Mouse (Mus musculus) MEL-GATA-1-ER (cell line): ENCODE results near the gene Cdk4.
A peak's percentile ranks its signal among the peaks of the same experiment; 100 is the strongest.
"Not testable (repeated sequence)": the region's sequence is repeated elsewhere in the genome, so short reads cannot be mapped to it uniquely, and the experiment has no call there.

Experiments used
- DNase-seq: peaks from one replicate; pipeline ENCODE4 v3.0.0-alpha.2; 2012; ENCODE audit warnings: low read depth; ENCODE audit errors: extremely low read depth

Gene Cdk4

DNA sequence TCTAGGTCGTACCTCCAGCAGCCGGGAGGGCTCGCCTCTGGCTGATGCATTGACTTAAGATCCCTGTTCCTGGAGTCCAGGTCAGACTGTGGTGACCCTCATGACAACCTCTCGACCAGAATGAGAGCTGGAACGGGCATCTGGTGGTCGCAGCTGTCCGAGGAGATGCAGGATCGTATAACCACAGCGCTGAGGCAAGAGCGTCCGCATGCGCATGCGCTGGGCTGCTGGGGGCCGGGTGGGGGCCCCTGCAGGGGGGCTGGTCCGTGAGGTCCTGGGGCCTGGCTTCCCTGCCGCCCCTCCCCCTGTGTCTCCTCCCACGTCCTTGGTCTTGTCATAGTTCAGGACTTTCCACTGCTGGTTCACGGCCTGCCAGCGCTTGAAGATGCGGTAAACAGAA lies 6.8 kb upstream of the Cdk4 start:
- no peak for DNase-seq

DNA sequence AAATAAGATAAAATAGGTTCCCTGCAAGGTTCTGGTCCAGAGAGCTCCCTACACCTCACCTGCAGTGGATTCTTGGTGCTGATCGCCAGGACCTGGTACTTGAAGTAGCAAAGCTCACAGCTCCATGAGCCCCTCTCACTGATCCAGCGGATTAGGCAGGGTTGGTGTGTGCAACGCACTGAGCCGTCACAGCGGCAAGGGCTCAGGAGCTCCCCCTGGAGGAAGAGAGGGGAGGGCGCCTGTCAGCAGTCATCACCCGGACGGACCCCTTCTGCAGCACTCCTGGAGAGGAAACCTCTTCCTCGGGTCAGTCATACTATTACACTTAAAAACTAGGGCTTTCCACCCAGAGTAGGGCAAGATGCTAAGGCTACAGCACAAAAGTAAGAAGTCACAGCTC lies 5.2 kb upstream of the Cdk4 start:
- DNase-seq, result no peak

DNA sequence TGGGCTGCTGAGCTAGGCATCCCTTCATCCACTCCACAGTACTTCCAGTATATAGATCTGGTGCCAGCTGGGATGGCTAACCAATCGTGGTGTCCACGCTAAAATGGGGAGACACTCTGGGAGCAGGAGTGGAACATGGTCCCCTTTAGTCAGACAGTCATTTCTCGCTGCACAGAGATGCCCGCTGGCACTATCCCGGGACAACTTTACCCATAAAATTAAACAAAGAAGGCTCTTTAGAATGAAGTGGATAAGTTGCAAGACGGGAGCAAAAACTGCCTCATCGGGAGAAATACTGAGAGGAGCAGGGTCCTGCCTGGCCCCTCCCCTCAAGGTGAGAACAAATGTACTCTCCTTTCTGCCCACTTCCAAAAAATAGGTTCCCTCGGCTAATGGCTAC lies 4.6 kb upstream of the Cdk4 start:
- DNase-seq, result no peak

DNA sequence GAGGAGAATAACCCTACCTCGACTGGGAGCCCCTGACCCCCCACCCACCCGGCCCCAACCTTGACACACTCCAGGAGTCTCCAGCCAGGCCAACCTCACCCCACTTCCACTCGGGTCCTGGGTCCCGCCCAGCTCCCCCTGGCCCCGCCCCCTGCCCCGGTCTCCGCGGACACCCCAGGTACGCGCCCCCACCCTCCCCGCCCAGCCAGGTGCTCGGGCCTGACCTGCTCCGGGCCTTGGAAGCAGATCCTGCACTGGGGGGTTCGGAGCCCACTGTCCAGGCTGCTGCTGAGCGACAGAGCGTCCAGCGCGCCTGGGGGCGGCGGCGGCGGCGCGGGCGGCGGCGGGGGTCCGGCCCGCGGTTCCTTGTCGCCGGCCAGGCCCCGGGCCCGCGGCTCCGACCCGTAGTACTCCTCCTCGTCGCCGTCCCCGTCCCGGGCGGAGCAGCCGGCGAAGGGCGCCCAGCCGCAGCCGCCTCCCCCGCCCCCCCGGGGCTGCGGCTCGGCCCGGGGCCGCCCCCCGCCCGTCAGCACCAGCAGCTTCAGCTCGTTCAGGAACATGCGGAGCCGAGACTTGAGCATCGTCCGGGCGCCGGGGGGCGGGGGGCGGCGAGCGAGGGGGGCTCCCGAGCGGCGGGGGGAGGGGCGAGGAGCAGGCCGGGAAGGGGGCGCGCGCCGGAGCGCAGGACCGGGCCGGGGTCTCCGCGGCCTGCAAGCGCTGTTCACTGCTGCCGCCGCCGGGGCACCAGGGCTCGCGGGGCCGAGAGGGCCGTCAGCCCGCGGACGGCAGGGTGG lies 4.0 kb upstream of the Cdk4 start:
- no peak for DNase-seq

DNA sequence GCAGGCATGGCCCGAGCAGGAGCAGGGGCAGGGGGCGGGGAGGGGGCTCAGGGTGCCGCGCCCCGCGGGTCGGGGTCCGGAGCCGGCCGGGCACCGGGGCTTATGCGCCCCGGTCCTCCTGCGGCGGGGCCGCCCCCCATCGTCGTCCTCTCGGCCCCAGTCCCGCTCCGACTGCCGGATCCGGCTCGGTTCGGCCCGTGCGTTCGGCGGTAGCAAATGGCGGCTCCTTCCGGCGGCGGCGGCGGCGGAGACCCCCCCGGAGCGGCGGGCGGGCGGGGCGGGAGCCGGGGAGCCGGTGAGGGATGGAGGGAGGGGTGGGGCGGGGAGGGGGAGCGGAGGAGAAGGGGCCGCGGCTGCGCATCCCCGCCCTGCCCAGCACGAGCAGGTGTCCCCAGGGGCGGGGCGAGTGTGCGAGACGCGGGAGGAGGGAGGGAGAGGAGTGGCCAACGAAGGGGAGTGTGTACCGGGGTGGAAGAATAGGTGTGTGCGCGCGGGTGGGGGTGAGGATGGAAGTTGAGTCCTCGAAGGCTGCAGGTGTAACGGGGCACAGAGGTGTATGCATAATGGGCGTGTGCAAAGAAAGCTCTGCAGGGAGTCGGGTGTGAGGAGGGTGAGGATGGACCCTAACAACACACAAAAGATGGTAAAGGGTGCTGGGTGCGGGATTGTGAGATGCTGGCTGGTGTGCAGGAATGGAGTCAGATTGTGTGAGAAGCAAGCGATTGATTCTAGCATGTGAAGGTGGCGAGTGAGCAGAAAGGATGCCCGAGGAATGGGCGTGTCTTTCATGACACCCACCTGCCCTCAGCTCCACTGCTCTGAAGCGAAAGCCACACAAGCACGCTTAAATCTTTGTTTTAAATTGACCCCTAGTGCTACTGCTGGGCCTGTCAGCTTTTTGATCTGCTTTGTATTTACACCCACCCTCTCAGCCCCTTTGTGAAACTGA lies 3.1 kb upstream of the Cdk4 start, which contains the start of gene March9:
Gene March9 (minus strand): TSS at position 217 of the 949 bp plus-strand sequence.
- no peak for DNase-seq

DNA sequence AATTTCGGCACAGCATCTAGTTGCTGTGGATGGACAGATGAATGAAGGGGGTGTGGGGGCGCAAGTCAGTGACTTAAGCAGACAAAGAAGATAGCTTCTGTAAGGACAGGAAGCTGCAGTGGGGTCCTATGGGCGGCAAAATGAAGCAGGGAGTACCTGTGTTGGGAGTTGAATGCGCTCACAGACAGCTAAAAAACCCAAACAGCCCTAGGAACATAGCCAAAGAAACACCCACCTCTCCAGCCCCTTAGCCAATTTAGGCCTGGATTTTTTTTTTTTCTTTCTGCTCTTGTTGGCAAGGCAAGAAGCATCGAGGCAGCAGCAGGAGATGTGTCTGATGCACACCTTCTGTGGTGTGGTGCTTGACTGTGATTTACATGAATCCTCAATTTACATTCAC lies 2.2 kb upstream of the Cdk4 start:
- no peak for DNase-seq

DNA sequence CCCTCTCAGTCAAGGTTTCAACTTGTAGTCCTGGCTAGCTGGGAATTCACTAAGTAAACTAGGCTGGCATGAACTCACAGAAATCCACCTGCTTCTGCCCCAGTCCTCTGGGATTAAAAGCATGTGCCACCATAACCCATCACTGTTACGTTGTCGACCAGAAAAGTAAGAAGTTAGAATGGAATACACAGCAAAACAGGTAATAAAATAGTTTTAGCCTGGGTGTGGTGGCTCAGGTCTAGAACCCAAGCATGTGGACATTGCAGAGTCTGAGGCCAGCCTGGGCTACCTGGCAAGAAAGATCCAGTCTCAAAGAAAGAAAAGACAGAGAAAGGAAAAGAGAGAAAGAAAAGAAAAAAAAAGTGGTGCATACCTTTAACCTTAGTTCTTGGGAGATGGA lies 1.8 kb upstream of the Cdk4 start:
- no peak for DNase-seq

DNA sequence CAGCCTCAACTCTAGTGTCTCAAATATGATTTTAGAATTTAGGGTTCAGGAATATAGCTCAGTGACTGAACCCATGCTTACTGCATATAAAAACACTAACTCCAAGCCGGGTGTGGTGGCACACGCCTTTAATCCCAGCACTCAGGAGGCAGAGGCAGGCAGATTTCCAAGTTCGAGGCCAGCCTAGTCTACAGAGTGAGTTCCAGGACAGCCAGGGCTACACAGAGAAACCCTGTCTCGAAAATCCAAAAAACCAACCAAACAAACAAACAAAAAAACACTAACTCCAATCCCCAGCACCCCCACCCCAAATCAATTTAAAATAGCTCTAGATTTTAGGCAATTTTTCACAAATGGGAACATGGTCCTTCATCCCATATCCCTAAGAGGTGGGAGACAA lies 1.2 kb upstream of the Cdk4 start:
- DNase-seq, result not testable (repeated sequence)

DNA sequence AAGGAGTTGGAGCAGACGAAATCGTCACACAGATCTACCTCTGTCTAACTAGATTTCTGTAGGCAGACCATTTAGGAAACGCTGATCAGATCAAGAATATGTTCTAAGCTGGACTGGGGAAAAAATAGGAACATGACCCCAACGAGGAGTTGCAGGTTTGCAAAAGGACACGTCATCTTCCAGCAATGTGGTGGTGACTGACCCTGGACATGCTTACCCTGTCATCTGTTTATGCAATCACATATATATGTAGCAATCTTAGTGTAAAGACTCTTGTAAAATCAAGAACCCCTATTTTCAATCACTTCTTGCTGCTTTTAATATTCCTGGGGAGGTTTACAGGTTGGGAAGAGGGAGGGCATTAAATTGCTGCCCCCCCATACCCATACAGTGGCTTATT lies 831 bp upstream of the Cdk4 start:
- DNase-seq, result no peak

DNA sequence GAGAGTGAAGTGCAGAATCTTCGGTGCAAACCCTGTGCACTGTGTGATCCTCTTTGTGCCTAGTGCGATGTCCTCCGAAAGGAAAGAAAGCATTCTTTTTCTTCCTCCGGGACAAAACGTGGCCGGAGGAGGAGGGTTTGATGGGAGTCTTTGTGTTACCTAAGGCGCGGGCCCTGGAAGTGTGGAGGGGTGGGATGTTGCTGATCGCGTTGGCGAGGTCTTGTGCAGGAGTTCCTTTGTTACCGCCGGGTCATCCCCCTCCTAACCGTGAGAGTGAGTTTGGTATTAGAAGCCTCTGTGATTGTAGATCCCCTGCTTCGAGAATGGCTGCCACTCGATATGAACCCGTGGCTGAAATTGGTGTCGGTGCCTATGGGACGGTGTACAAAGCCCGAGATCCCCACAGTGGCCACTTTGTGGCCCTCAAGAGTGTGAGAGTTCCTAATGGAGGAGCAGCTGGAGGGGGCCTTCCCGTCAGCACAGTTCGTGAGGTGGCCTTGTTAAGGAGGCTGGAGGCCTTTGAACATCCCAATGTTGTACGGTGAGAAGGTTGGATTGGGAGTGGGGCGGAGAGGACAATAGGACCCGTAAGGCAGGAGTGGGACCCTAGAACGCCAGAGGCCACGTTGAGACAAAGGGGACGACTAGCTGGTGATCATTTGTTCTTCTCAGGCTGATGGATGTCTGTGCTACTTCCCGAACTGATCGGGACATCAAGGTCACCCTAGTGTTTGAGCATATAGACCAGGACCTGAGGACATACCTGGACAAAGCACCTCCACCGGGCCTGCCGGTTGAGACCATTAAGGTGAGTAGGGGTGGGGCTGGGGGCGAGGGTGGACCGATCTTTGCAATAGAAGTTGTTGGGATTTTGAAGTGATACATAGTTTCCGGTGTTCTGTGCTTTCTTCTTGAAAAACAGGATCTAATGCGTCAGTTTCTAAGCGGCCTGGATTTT lies 858 bp downstream of the Cdk4 start:
- no peak for DNase-seq

DNA sequence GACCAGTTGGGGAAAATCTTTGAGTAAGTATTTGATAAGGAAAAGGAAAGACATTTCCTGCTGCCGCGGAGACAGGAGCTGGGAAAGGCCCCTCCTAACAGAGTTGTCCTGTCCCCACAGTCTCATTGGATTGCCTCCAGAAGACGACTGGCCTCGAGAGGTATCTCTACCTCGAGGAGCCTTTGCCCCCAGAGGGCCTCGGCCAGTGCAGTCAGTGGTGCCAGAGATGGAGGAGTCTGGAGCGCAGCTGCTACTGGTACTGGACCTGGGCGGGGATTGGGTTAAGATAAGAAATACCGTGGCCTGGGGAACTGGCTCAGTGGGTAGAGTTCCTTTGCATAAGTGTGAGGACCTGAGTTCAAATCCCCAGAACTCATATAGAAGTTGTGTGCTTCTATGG lies 2.6 kb downstream of the Cdk4 start:
- DNase-seq, result no peak

DNA sequence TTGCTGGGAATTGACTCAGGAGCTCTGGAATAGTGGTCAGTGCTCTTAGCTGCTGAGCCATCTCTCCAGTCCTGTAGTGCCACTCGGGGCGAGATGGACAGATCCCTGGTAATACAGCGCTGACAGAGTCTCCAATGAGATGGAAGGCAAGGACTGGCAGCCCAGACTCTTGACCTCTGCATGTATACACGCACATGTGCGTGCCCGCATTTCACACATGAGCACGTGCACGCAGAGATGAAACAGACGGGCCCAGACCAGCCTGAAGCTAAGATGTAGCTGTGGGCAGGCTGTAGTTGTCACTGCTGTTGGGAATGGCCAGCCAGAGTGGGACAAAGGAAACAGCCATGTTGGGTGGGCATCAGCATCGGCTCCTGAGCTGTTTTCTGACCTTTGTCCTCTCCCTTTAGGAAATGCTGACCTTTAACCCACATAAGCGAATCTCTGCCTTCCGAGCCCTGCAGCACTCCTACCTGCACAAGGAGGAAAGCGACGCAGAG lies 3.2 kb downstream of the Cdk4 start:
- no peak for DNase-seq

DNA sequence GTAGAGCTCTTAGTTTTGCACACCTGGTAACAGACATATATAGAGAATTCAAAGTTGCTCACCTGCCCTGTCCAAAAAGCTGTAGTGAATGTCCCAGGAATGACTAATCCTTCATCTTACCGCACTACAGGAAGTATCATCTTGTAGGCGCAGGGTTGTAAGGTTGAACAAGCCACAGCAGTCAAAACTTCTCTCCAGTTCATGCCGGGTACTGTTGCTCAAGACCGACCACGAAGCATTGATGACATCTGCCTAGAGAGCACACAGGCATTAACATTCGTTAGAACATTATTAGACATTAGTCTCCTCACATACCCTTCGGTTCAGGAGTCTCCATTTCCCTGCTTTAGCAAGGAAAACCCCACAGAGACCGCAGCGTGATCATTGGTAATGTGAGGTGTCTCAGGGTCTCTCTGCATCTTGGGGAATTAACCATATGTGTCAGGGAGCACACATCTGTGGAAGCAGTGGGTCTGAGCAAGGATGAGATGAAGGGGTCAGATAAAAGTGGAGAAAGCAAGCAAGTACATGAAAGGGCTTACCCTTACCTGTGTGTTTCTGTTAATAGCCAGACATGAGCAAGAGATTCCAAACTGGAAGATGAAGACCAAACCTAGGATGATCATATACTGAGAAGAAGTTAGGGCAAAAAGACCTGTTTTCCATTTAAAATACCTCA lies 5.2 kb downstream of the Cdk4 start:
- DNase-seq, result no peak

DNA sequence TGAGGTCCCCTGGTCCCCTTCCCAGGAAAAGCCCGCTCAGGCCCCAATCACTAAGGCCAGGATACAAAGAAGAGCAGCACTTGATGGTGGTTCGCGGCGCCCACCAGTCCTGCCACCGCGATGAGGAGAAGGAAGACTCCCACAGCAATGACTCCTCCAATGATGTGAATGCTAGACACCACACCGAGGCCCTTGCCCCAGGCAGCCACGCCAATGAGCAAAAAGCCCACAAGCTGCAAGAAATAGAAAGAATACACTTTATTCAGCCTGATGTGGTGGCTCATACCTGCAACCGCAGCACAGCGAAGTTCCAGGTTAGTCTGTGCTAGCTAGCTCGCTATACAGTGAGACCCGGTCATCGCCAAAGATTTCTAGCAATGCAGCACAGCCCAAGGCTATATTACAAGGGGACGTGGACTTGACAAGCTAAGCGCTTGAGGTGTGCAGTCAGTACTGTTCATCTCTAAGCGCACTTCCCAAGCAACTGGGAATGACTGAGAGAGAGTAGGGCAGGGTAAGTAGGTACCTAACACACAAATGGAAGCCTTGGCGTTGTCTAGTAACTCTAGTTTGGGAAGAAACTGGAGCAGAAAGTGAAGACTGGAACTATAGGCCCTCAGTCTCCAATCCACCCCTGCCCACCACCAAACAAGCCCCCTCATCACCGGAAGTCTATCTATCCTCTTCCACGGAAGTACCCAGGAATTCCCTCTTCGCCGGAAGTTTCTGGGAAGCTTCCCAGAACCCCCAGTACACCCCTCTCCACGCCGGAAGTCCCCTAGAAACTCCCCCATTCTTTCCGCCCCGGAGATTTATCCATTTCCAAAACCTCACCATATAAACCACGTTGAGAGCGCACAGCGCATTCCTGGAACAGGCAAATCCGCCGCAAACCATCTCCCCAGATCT lies 6.2 kb downstream of the Cdk4 start:
- no peak for DNase-seq

DNA sequence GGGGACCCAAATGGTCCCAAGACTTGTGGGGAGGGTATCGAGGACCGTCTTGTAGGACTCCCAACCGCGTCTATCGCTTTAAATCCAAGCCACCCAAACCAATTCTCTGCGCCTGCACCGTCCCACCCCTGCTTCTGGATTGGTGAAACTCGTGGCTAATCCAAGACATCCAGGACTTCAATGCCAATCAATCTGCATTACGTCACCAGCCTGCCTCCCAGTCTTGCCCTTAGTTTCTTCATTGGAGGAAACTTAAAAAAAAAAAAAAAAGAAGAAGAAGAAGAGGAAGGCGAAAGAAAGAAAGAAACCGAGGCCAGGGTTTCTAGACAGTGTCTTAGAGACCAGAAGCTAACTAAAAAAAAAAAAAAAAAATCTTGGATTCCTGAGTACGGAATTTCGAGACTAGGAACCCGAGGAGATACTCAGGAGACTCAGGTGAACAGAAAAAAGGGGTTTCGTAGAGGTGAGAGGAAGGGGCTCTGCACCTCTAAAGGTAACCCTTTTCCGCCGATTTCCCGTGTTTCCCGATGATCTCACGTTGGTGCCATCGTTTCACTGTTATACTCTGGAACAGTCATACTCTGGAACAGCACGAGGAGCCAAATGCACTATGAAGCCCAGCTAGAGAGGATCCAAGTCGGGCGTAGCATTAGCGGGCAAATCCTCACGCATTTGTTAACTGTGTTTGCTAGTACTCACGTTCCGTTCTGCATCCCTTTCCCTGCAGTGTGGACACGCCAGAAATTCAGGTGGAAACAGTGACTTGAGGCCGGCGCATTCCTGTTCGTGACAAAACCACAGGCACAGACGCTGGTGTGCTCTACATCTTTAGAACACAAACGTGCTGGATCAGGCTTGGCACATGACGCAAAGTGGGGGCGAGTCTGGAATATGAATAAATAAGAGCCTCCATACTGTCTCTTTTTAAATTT lies 7.1 kb downstream of the Cdk4 start, which contains the start of gene Tspan31:
Gene Tspan31 (minus strand): TSS at position 75 of the 932 bp plus-strand sequence.
- DNase-seq, result peak; percentile 98

DNA sequence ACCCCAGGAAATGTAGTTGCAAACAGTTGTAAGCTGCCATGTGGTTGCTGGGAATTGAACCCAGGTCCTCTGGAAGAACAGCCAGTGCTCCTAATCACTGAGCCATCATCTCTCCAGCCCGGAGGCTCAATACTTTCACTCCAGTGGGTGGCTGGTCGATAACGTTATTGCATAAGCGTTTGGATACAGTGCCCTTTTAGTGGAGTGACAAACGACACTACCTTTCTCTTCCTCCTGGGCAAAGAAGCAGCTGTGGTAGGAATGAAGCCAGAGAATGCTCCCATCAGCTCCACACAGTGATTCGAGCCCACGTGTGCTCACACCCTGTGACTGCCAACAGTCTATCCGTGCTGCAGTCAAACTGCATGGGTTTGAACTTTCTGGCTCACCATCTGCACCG lies 7.9 kb downstream of the Cdk4 start:
- DNase-seq, result no peak

DNA sequence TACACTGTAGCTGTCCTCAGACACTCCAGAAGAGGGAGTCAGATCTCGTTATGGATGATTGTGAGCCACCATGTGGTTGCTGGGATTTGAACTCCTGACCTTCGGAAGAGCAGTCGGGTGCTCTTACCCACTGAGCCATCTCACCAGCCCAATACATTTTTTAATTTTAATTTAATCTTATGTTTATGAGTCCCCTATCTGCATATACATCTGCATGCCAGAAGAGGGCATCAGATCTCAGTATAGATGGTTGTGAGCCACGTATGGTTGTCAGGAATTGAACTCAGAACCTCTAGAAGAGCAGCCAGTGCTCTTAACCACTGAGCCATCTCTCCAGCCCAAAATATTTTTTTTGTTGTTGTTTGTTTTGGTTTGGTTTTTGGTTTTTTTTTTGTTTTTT lies 8.9 kb downstream of the Cdk4 start:
- not testable (repeated sequence) for DNase-seq

DNA sequence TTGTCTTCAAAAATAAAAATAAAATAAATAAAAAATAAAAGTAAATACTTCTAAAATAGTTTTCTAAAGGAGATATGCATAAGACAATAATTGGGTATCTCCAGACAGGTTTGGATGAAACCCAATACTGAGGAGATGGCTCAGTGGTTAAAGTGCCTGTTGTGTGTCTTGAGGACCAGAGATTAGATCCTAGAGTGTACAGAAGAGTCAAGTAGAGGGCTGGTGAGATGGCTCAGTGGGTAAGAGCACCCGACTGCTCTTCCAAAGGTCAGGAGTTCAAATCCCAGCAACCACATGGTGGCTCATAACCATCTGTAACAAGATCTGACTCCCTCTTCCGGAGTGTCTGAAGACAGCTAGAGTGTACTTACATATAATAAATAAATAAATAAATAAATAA lies 9.6 kb downstream of the Cdk4 start:
- DNase-seq, result not testable (repeated sequence)
